ENCODE assay signal across 12 mouse cellular contexts in the genomic region with DNA sequence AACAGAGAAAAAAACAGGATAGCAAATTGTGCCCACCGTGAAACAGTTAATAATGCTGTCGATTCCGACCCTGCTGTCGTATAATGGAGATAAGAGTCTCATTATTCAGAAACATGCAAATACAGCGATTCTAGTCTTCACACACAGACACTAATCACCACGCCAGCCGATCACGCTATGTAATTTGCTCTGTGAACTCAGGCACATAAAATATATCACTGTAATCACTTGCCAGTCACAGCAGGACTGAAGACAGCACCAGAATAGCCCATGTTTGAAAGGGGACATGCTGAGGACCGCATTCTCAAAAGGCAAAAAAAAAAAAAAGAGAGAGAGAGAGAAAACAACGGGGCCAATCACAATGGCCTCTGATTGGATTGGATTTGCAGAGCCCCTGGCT. TPM values are rescaled to one million over a fixed set of nuclear protein-coding genes. Genes with fewer than 3 reads are reported as not detected.
DNase-seq lines count a peak whose midpoint lies in the region; ATAC-seq and TF ChIP-seq lines count a peak whose summit lies in the region.
"Had no signal": no experiment of that assay in that cellular context is flagged by ENCODE, and none has a peak within 500 bp of the region (broad histone marks: within the 10 kb centered on the region; RNA-seq: fewer than 3 reads in every experiment).

No protein-coding gene starts in this region.

- H3K4me1 ChIP-seq in forebrain, embryonic 10.5 days = peaks cover 29% of the 10 kb centered on the region
- peaks cover 37% of the 10 kb centered on the region for H3K4me1 ChIP-seq in hindbrain, embryonic 13.5 days (replicated peaks)
- H3K4me1 ChIP-seq in midbrain, embryonic 16.5 days (ENCODE audit: control insufficient read depth, insufficient read depth, low read length) = peaks cover 9% of the 10 kb centered on the region
- H3K4me1 ChIP-seq in liver, postnatal 0 days (ENCODE audit: insufficient read depth) = peaks cover 5% of the 10 kb centered on the region; the same call in 1 of the 2 replicates

- peak overlapping the region; percentile 16; the same call in 1 of the 2 replicates for H3K4me3 ChIP-seq in forebrain, embryonic 10.5 days
- no peak overlapping the region for H3K4me3 ChIP-seq in hindbrain, embryonic 13.5 days
- H3K4me3 ChIP-seq in midbrain, embryonic 16.5 days (ENCODE audit: low read depth, low read length) = no peak overlapping the region
- no peak overlapping the region for H3K4me3 ChIP-seq in liver, postnatal 0 days (ENCODE audit: low read depth, low read length)

- no peak for TF ChIP-seq EP300 in liver, postnatal 0 days (IDR thresholded peaks at IDR 0.05; ENCODE audit: low read depth)

- ATAC-seq in hindbrain, embryonic 13.5 days (ENCODE audit: low FRiP score) = peak; percentile 60
- ATAC-seq in midbrain, embryonic 16.5 days = peak; percentile 59; the same call in 1 of the 2 replicates
- ATAC-seq in liver, postnatal 0 days = no peak

- peak overlapping the region; percentile 41 for H3K4me2 ChIP-seq in hindbrain, embryonic 13.5 days
- peak overlapping the region; percentile 42 for H3K4me2 ChIP-seq in midbrain, embryonic 16.5 days (ENCODE audit: low read length)
- H3K4me2 ChIP-seq in liver, postnatal 0 days (ENCODE audit: low read depth, low read length) = no peak overlapping the region

- no peak for TF ChIP-seq CTCF in liver, postnatal 0 days (IDR thresholded peaks at IDR 0.05; ENCODE audit: low read depth)

- no peak overlapping the region for H3K27ac ChIP-seq in forebrain, embryonic 10.5 days
- peak overlapping the region; percentile 52 for H3K27ac ChIP-seq in hindbrain, embryonic 13.5 days
- peak overlapping the region; percentile 47 for H3K27ac ChIP-seq in midbrain, embryonic 16.5 days (ENCODE audit: low read length)
- H3K27ac ChIP-seq in liver, postnatal 0 days (ENCODE audit: low read depth) = no peak overlapping the region

- 44% methylated on average over 10 of the region's 10 CpGs for WGBS in forebrain, embryonic 10.5 days
- WGBS in hindbrain, embryonic 13.5 days = 13% methylated on average over 10 of the region's 10 CpGs
- 6% methylated on average over 10 of the region's 10 CpGs for whole genome bisulfite sequencing in midbrain, embryonic 16.5 days
- WGBS in liver, postnatal 0 days (ENCODE audit: insufficient replicate concordance) = 57% methylated on average over 10 of the region's 10 CpGs

- H3K9me3 ChIP-seq in forebrain, embryonic 10.5 days = no peaks in the 10 kb centered on the region
- H3K9me3 ChIP-seq in hindbrain, embryonic 13.5 days = no peaks in the 10 kb centered on the region
- H3K9me3 ChIP-seq in midbrain, embryonic 16.5 days (replicated peaks; ENCODE audit: control insufficient read depth, low read length, poor library complexity, severe bottlenecking) = no peaks in the 10 kb centered on the region
- no peaks in the 10 kb centered on the region for H3K9me3 ChIP-seq in liver, postnatal 0 days (ENCODE audit: low read length)

- DNase-seq in Muller cell, postnatal 12 days (ENCODE audit: inconsistent ontology term) = peak; percentile 42
- no peak for DNase-seq in forebrain, embryonic 10.5 days (ENCODE audit: extremely low spot score, low spot score)
- DNase-seq in right cerebral cortex, postnatal 25 days = no peak
- no peak for DNase-seq in MN1 (ENCODE audit: low spot score)
- no peak for DNase-seq in liver, postnatal 0 days
- DNase-seq: adrenal gland, adult 8-10 months; lung, postnatal 10 days had no signal

- H3K27me3 ChIP-seq in forebrain, embryonic 10.5 days (ENCODE audit: poor library complexity, severe bottlenecking) = 0 out of 2 replicates have a peak, but pooled peaks cover 18% of the 10 kb centered on the region
- no peaks in the 10 kb centered on the region for H3K27me3 ChIP-seq in hindbrain, embryonic 13.5 days
- no peaks in the 10 kb centered on the region for H3K27me3 ChIP-seq in midbrain, embryonic 16.5 days (ENCODE audit: control insufficient read depth, insufficient read depth, low read depth, low read length)
- H3K27me3 ChIP-seq in liver, postnatal 0 days (ENCODE audit: insufficient read depth, low read length) = no peaks in the 10 kb centered on the region
- H3K27me3 ChIP-seq: CH12.LX had no signal

- H3K36me3 ChIP-seq in forebrain, embryonic 10.5 days (replicated peaks) = no peaks in the 10 kb centered on the region
- no peaks in the 10 kb centered on the region for H3K36me3 ChIP-seq in hindbrain, embryonic 13.5 days
- no peaks in the 10 kb centered on the region for H3K36me3 ChIP-seq in midbrain, embryonic 16.5 days (ENCODE audit: control insufficient read depth, insufficient read depth, low read length)
- no peaks in the 10 kb centered on the region for H3K36me3 ChIP-seq in liver, postnatal 0 days (replicated peaks; ENCODE audit: insufficient read depth, low read length)

- H3K9ac ChIP-seq in hindbrain, embryonic 13.5 days = no peak overlapping the region
- no peak overlapping the region for H3K9ac ChIP-seq in midbrain, embryonic 16.5 days (ENCODE audit: low read depth, low read length)
- H3K9ac ChIP-seq in liver, postnatal 0 days (replicated peaks) = no peak overlapping the region

RNA-seq across cellular contexts. Expression of a gene that starts 53.6 kb away (rescaled TPM):
- not detected in 2 replicates for polyA plus RNA-seq in forebrain, embryonic 10.5 days (2016; fragmentation: Nextera tagmentation; extraction: Ambion mirVana)
- polyA plus RNA-seq in hindbrain, embryonic 13.5 days (2015; fragmentation: Nextera tagmentation; extraction: Ambion mirVana) = not detected in 2 replicates
- polyA plus RNA-seq in midbrain, embryonic 16.5 days (2015; fragmentation: Nextera tagmentation; extraction: Ambion mirVana) = not detected in 2 replicates
- polyA plus RNA-seq in liver, postnatal 0 days (2015; fragmentation: Nextera tagmentation; extraction: Ambion mirVana) = not detected in 2 replicates
- polyA plus RNA-seq: large intestine, adult 2 months; liver, adult 2 months had no signal

RNA-seq across cellular contexts. Expression of a gene that starts 55.7 kb away (rescaled TPM):
- 76.9 and 82.3 TPM in 2 replicates for polyA plus RNA-seq in forebrain, embryonic 10.5 days (2016; fragmentation: Nextera tagmentation; extraction: Ambion mirVana)
- 74.6 and 76.5 TPM in 2 replicates for polyA plus RNA-seq in hindbrain, embryonic 13.5 days (2015; fragmentation: Nextera tagmentation; extraction: Ambion mirVana)
- polyA plus RNA-seq in midbrain, embryonic 16.5 days (2015; fragmentation: Nextera tagmentation; extraction: Ambion mirVana) = 59.9 and 61.0 TPM in 2 replicates
- 52.9 and 56.7 TPM in 2 replicates for polyA plus RNA-seq in liver, postnatal 0 days (2015; fragmentation: Nextera tagmentation; extraction: Ambion mirVana)

Comparison
In these comparisons a context has a peak if more than half of its experiments do, and no peak if none do; other contexts are left out.
1. H3K27ac ChIP-seq: peak in hindbrain, embryonic 13.5 days (single experiment) and midbrain, embryonic 16.5 days (single experiment); none in forebrain, embryonic 10.5 days (single experiment) and liver, postnatal 0 days (single experiment).